Mouse (Mus musculus) embryonic fibroblast, embryonic 13.5 days (primary cell): ENCODE data around the gene Cux2.

Source experiments
- CTCF ChIP-seq: IDR thresholded peaks from 2 replicates; pipeline ENCODE4 v1.5.1; 2011; ENCODE audit warnings: mild to moderate bottlenecking, control low read depth, low read length, moderate library complexity, borderline replicate concordance; ENCODE audit not compliant: insufficient read depth
- POLR2A ChIP-seq: IDR thresholded peaks from 2 replicates; pipeline ENCODE4 v1.6.1; 2011; ENCODE audit warnings: low read depth, mild to moderate bottlenecking, control low read depth, low read length, moderate library complexity

DNA sequence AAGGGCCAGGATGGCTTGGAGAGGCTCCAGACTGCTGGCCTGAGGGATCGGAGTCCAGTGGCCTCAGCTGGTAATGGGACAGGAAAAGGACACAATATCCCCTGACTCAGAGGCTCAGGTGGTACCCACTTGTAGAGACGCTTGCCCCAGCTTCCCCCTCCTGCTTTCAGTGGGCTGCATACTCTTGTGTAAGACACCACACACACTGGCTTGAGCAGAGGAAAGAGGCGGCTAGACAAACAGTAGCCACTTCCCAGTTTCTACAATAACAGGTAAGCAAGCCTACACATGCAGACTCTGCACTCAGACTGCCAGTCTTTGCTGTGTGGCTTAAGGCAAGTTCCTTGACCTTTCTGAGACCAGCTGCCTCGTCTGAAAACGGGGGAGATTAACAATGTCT, 14.6 kb downstream of the Cux2 start:
- TF ChIP-seq CTCF (no peak), POLR2A (no peak)
